Mouse (Mus musculus) midbrain, embryonic 11.5 days (tissue): ENCODE results near the gene Scai. TPM values are rescaled to one million over a fixed set of nuclear protein-coding genes. Genes with fewer than 3 reads are reported as not detected.
"Not testable (repeated sequence)": the region's sequence is repeated elsewhere in the genome, so short reads cannot be mapped to it uniquely, and the experiment has no call there.

Experiments
- ATAC-seq: fragments of 200-750 bp; cut with Nextera tagmentation; 2 replicates; pipeline ENCODE4 v1.8.0; 2017; ENCODE audit warnings: moderate TSS enrichment, moderate library complexity; ENCODE audit not compliant: low FRiP score
- DNase-seq: peaks from one replicate; pipeline ENCODE4 v3.0.0; 2015; ENCODE audit warnings: low spot score; ENCODE audit errors: missing footprints
- H3K27ac ChIP-seq: fragments of 300-500 bp; sonication (generic); 2 replicates; pipeline ENCODE4 v1.5.1; 2014; ENCODE audit warnings: low read depth, low read length
- H3K27me3 ChIP-seq: fragments of 300-500 bp; sonication (generic); 2 replicates; pipeline ENCODE4 v1.6.1; 2014; ENCODE audit warnings: mild to moderate bottlenecking, low read length, moderate library complexity, mixed read lengths; ENCODE audit not compliant: control insufficient read depth, insufficient read depth
- H3K36me3 ChIP-seq: fragments of 300-500 bp; sonication (generic); 2 replicates; pipeline ENCODE4 v1.6.1; 2014; ENCODE audit warnings: mild to moderate bottlenecking, low read length, moderate library complexity, mixed read lengths; ENCODE audit not compliant: control insufficient read depth, insufficient read depth
- H3K4me1 ChIP-seq: fragments of 300-500 bp; sonication (generic); 2 replicates; pipeline ENCODE4 v1.6.1; 2014; ENCODE audit warnings: low read length; ENCODE audit not compliant: control insufficient read depth, insufficient read depth
- H3K4me2 ChIP-seq: fragments of 300-500 bp; sonication (generic); 2 replicates; pipeline ENCODE4 v1.6.1; 2014; ENCODE audit warnings: mild to moderate bottlenecking, moderate library complexity
- H3K4me3 ChIP-seq: fragments of 300-500 bp; sonication (generic); 2 replicates; pipeline ENCODE4 v1.5.1; 2014; ENCODE audit warnings: low read depth, low read length
- H3K9ac ChIP-seq: fragments of 300-500 bp; sonication (generic); 2 replicates; pipeline ENCODE4 v1.6.1; 2014; ENCODE audit warnings: low read length
- H3K9me3 ChIP-seq: fragments of 300-500 bp; sonication (generic); 2 replicates; pipeline ENCODE4 v1.6.1; 2016; ENCODE audit warnings: low read length; ENCODE audit not compliant: control insufficient read depth
- WGBS: fragments of 180-500 bp; shearing (Covaris S2); extraction: QIAGEN DNeasy Blood & Tissue Kit; methylation state at CpG from one replicate; pipeline ENCODE4 v1.1.7; 2014; 5-methylcytosine and 5-hydroxymethylcytosine counted together
- polyA plus RNA-seq: library from polyadenylated mRNA; unstranded; fragments of >200 nt; fragmentation: Nextera tagmentation; extraction: Ambion mirVana; gene quantifications from 2 replicates; pipeline ENCODE4 v1.2.1, GENCODE M21; 2014

Gene Scai
- polyA plus RNA-seq = 8.1 and 8.2 TPM in 2 replicates

DNA sequence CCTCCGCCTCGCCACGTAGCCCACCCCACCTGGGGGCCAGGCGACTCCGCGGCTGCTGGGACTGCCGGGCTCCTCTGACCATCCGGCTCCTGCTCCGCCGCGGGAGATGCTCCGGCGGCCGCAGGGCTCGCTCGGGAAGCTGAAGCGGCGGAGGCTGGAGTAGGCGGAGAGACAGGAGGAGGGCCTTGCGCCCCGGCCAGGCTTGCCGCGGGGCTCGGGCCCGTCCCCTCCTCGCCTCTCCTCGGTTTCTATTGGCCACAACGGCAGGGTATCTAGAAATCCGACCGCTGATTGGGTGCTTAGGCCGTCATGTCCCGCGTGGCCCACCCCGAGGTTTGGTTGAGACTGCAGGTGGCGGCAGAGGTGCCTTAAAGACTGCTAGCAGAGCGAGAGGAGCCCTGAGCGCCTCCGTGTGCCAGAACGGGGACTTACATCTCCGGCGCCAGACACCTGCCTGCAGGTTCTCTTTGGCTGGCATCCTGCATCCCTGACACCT lies at the start of gene Scai:
TSS of gene Scai (minus strand) at position 174 of the 496 bp plus-strand sequence.
- peak within 1 kb of the TSS; percentile 64 for H3K4me3 ChIP-seq
- peak; percentile 100 for ATAC-seq
- H3K9ac ChIP-seq = peak within 1 kb of the TSS; percentile 83
- no peaks in the 10 kb centered on the region for H3K9me3 ChIP-seq
- H3K4me1 ChIP-seq = peaks cover 11% of the 10 kb centered on the region
- peak within 1 kb of the TSS; percentile 74 for H3K4me2 ChIP-seq
- H3K27me3 ChIP-seq = no peaks in the 10 kb centered on the region
- peak; percentile 98 for DNase-seq
- H3K36me3 ChIP-seq = no peaks in the 10 kb centered on the region
- under 1% methylated on average over 41 of the region's 41 CpGs for WGBS
- H3K27ac ChIP-seq = peak within 1 kb of the TSS; percentile 89

DNA sequence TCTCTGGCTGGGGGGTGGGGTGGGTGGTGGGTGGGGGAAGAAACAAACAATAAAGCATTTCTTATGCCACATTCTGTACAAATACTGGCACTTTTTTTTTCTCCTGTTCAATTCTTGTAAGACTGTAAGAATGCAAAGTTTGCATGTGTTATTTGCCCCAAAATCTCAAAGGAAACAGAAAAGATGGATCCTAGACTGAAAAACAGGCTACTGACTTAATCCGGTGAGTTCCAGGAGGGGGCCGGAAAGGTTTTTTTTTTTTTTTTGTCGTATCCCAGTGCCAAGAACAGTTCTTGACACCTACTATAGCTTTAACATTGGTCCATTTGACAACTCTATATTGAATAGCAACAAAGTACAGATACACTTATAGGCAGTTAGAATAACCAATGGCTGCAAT lies 36.2 kb upstream of the Scai start:
- no peak for DNase-seq
- Histone ChIP-seq H3K27ac (no peak overlapping the region), H3K4me2 (peak overlapping the region; percentile 46), H3K36me3 (no peaks in the 10 kb centered on the region), H3K4me3 (peak overlapping the region; percentile 75), H3K9me3 (no peaks in the 10 kb centered on the region), H3K27me3 (no peaks in the 10 kb centered on the region), H3K9ac (no peak overlapping the region; the same call in 1 of the 2 replicates), H3K4me1 (peaks cover 6% of the 10 kb centered on the region)
- no peak for ATAC-seq
- 42% methylated on average over 3 of the region's 3 CpGs for WGBS

DNA sequence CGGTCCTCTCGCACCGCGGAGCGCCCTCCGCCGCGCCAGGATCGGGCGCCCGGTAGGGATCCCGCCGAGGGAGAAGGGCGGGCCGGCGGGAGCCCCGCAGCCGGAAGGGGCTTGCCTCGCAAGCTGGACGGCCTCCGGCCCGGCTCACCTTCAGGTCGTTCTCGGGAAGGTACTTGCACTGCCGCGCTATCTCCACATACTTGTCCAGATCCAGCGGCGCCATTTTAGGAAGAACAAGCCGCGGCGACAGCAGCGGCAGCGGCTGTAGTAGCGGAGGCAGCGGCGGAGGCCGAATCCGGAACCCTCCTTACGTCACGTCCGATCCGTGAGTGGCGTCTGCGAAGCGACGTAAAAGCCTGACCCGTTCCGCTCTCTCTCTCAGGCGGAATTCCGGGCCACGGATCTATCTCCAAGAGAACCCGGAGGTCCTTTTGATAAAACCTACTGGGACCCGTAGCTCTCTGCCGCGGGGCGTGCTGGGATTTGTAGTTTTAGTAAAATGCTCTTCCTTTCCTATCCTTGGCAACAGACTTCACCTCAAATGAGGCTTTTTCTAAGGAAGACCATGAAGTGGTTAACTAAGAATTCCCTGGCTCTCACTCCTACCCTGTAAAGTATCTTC lies 35.6 kb upstream of the Scai start, which contains the start of gene Ppp6c:
TSS of gene Ppp6c (minus strand) at position 433 of the 622 bp plus-strand sequence.
- Histone ChIP-seq H3K4me1 (peaks cover 6% of the 10 kb centered on the region), H3K27ac (peak within 1 kb of the TSS; percentile 83), H3K9me3 (no peaks in the 10 kb centered on the region), H3K4me3 (peak within 1 kb of the TSS; percentile 75), H3K4me2 (peak within 1 kb of the TSS; percentile 69), H3K27me3 (no peaks in the 10 kb centered on the region), H3K36me3 (no peaks in the 10 kb centered on the region), H3K9ac (peak within 1 kb of the TSS; percentile 86)
- under 1% methylated on average over 55 of the region's 56 CpGs for WGBS
- ATAC-seq (peak; percentile 98), DNase-seq (peak; percentile 99)

DNA sequence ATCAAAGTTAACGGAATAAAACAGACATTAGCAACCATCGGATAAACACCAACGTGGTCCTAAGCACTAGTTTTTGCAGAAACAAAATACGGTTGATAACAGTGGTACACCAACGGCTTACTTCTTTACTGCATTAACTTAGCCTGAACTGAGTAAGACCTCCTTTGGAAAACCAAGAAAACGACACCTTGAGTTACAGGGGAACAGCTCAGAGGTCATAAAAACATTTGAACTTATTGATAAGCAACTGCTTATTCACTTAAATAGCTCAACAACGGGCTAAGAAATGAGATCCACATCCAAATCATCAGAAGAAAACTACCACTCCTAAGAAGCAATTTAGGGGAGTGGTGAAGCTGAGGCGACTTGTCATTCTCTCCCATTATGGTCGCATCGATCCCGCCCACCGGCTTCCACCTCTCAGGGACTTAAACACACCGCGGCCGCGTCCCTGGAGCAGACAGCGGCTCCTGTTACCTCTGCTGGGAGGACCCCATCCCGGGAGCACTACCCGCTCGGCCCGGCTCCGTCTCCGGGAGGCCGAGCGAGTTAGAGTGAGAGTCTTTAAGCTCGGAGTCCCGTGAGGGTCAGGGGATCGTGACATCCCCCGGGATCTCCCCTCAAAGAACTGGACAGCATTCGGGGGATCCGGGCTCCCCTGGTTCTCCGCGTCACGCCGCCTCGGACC lies 34.9 kb upstream of the Scai start:
- peak; percentile 62 for ATAC-seq
- H3K27ac ChIP-seq = peak overlapping the region; percentile 83
- not testable (repeated sequence) for H3K4me1 ChIP-seq, H3K9me3 ChIP-seq, H3K27me3 ChIP-seq, DNase-seq, H3K36me3 ChIP-seq
- H3K4me2 ChIP-seq = peak overlapping the region; percentile 69
- H3K9ac ChIP-seq = peak overlapping the region; percentile 86
- peak overlapping the region; percentile 75 for H3K4me3 ChIP-seq
- WGBS = 5% methylated on average over 35 of the region's 36 CpGs

DNA sequence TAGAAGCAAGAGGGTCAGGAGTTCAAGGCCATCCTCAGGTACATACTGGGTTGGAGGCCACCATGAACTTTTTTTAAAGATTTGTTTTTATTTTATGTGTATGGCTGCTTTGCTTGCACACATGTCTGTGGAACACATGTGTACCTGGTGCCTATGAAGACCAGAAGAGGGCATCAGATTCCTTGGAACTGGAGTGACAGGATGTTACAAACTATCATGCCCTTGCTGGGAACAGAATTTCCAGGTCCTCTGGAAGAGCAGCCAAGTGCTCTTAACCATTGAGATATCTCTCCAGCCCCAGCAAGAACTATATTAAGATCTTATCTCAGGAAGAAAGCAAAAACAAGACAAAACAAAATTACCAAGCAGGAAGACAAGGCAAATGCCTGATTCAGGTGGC lies 34.1 kb upstream of the Scai start:
- H3K4me3 ChIP-seq = peak overlapping the region; percentile 75; the same call in 1 of the 2 replicates

DNA sequence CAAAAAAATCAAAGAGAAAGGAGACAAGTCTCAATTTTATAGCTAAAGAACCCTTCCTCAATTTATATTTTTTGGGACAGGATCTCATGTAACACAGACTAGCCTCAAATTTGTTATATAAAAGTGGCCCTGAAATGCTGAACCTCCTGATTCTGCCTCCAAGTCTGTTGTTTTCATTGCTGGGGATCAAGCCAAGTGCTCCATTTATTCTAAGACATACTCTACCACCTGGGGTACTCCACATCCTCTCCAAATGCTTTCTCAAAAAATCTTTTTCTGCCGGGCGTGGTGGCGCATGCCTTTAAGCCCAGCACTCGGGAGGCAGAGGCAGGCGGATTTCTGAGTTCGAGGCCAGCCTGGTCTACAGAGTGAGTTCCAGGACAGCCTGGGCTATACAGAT lies 29.5 kb upstream of the Scai start:
- WGBS = 95% methylated on average over 6 of the region's 6 CpGs
- Histone ChIP-seq H3K36me3 (no peaks in the 10 kb centered on the region), H3K27me3 (no peaks in the 10 kb centered on the region), H3K4me1 (peaks cover 6% of the 10 kb centered on the region), H3K27ac (no peak overlapping the region), H3K4me3 (no peak overlapping the region), H3K4me2 (no peak overlapping the region), H3K9me3 (no peaks in the 10 kb centered on the region), H3K9ac (no peak overlapping the region)
- DNase-seq = no peak
- ATAC-seq = no peak

More for the DNA sequence above, 34.1 kb upstream of the Scai start:
- peaks cover 6% of the 10 kb centered on the region for H3K4me1 ChIP-seq
- DNase-seq = no peak
- peak overlapping the region; percentile 69 for H3K4me2 ChIP-seq
- H3K36me3 ChIP-seq = no peaks in the 10 kb centered on the region
- H3K9ac ChIP-seq = no peak overlapping the region
- no peaks in the 10 kb centered on the region for H3K27me3 ChIP-seq
- no peak overlapping the region for H3K27ac ChIP-seq
- H3K9me3 ChIP-seq = no peaks in the 10 kb centered on the region
- ATAC-seq = no peak

DNA sequence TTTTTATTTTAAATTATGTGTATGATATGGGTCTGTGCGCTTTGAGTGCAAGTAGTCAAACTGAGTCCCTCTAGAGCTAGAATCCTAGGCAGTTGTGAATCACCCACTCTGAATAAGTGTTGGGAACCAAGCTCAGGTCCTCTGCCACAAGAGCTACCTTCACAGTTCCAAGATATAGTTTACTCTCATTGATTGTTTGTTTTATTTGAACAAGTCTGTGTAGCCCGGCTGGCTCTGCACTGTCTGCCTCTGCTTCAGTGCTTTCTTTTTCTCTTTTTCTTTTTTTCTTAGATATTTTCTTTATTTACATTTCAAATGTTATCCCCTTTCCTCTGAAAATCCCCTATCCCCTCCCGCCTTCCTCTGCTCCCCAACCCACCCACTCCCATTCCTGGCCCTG lies 28.5 kb upstream of the Scai start:
- Histone ChIP-seq H3K9me3 (no peaks in the 10 kb centered on the region), H3K4me2 (no peak overlapping the region), H3K27ac (no peak overlapping the region), H3K9ac (no peak overlapping the region), H3K27me3 (no peaks in the 10 kb centered on the region), H3K4me1 (no peaks in the 10 kb centered on the region), H3K36me3 (no peaks in the 10 kb centered on the region), H3K4me3 (no peak overlapping the region)
- DNase-seq (no peak), ATAC-seq (no peak)
- 93% methylated on average over 3 of the region's 3 CpGs for WGBS

DNA sequence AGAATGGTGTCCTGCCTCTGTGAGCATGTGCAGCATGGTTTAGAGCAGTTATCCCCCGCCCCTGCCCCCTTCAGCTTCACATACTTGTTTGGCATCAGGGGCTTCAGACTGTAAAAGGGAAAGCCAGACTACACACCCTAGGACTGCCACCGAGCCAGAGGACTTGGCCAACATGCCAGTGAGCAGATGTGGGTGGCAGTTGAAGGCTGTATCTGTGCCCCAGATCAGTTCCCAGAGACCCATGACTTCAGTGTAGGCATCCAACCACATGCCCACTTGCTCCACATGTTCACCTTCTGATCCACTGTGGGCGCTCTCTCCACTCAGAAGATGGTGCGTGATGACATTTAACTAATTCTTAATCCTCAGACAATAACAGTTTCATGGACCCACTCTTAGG lies 26.6 kb upstream of the Scai start:
- H3K9ac ChIP-seq = no peak overlapping the region
- no peak overlapping the region for H3K27ac ChIP-seq
- no peaks in the 10 kb centered on the region for H3K36me3 ChIP-seq
- H3K27me3 ChIP-seq = no peaks in the 10 kb centered on the region
- H3K4me3 ChIP-seq = no peak overlapping the region
- no peak for DNase-seq
- ATAC-seq = no peak
- H3K4me2 ChIP-seq = no peak overlapping the region
- no peaks in the 10 kb centered on the region for H3K9me3 ChIP-seq
- H3K4me1 ChIP-seq = no peaks in the 10 kb centered on the region
- 95% methylated on average over 4 of the region's 4 CpGs for whole genome bisulfite sequencing

DNA sequence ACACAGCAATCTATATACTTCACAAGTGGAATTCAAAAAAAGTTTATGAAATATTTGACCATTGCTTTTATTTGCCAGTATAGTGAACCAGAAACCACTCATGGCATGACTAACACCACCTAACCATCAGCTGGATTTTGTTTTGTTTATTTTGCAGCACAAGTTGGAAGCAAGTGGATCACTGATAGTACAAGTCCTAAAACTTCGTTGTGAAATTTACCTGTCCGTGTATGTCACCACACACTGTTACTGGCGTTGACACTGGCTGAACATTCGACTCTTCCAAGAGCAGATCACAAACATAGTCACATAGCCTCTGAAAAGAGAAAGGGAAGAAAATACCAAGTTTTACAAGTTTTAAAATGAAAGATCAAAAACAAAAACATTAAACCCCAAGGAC lies 20.2 kb upstream of the Scai start:
- H3K36me3 ChIP-seq = no peaks in the 10 kb centered on the region
- H3K4me1 ChIP-seq = no peaks in the 10 kb centered on the region
- WGBS = 93% methylated on average over 4 of the region's 4 CpGs
- no peak for ATAC-seq
- no peak overlapping the region for H3K4me3 ChIP-seq
- no peak overlapping the region for H3K9ac ChIP-seq
- no peaks in the 10 kb centered on the region for H3K27me3 ChIP-seq
- H3K4me2 ChIP-seq = no peak overlapping the region
- H3K27ac ChIP-seq = no peak overlapping the region
- no peaks in the 10 kb centered on the region for H3K9me3 ChIP-seq
- DNase-seq = no peak
